Mouse (Mus musculus) right cerebral cortex, postnatal 25 days (tissue): ENCODE measurements at regions not wholly inside any gene's neighbourhood (a gene's known extent, or its start where the extent isn't known, plus 50 kb on each side); places are given as distances from the start of the nearest gene placed in this dataset.
A peak's percentile ranks its signal among the peaks of the same experiment; 100 is the strongest.

Experiments used
- DNase-seq: peaks from one replicate; pipeline ENCODE4 v3.0.0; 2022

DNA sequence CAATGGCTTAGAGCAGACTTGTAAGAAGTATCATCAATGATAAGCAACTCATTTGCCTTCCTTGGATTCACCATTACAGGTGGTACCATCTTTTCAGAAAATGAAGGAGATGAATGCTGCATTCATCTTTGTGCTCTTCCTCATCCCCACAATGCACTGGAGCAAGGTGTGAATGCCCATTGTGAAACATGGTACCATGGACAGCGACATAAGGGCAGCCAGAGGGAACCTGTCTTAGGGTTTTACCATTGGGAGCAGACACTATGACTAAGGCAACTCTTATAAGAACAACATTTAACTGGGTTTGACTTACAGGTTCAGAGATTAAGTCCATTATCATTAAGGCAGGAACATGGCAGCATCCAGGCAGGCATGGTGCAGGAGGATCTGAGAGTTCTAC lies 60.1 kb upstream of the Kcnj6 start:
- no peak for DNase-seq

DNA sequence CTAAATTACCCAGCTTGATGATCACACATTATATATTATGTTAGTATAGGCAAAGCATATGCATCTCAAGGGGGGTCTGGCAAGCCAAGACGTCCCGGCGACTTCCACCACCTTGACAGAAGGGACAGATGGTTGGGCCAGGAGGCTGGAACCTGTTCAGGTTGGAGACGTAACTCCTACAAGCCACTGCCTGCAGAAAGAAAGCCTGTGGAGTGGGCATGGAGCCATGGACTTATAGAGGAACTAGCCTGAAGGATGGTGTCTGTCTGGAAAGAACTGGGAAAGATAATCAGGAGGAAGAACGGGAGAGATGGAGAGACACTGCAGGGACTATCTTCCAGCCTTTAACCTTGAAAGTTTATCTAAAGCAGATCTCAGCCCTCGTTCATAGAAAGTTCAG lies 66.9 kb upstream of the Kcnj6 start:
- DNase-seq, result peak; percentile 11

DNA sequence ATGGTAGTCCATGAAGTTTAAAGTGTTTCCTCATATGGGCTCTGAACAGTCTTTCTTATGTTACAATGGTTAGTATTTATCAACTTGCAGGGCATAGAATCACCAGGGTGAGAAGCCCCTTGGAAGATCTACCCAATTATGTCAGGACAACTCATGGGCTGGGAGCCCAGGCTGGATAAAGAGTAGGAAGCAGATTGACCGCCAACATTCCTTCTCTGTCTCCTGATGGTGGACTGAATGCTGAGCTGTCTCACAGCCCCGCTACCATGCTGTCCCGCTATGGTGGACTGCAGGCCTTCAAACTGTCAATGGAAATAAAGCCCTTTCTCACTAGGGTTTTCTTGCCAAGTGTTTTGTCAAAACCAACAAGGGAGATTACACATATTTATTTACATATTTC lies 69.2 kb upstream of the Kcnj6 start:
- no peak for DNase-seq

DNA sequence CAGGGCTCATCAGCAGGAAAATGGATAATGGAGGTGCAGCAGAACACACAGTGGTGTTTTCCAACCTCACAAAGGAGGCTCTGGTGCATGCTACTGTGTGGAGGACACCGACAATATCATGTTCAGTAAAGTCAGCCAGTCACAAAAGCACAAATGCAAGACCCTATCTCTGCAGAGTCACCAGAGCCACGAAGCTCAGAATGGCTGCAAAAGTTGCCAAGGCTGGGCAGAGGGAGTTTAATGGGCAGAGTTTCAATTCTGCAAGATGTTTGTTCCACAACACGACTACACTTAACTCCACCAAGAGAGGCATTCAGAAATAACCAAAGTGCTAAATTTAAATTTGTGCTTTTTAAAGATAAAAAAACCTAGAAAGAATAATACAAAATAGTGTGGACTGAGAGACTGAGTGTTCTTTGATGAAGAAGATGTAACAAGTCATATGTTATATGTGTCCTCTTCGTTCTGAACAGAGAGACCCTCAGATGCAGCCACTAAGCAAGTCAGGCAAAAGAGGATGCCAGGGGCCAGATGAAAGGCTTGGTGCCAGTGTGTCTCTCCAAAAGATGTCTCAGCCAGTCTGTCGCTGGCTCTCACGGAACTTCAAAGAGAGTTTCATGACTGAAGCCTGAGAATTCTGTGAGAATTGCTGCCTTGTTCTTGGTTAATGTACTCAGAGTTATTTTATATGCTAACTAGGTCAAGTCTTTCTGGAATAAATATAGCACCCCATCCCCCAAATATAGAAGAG lies 95.1 kb upstream of the Kcnj6 start:
- no peak for DNase-seq

DNA sequence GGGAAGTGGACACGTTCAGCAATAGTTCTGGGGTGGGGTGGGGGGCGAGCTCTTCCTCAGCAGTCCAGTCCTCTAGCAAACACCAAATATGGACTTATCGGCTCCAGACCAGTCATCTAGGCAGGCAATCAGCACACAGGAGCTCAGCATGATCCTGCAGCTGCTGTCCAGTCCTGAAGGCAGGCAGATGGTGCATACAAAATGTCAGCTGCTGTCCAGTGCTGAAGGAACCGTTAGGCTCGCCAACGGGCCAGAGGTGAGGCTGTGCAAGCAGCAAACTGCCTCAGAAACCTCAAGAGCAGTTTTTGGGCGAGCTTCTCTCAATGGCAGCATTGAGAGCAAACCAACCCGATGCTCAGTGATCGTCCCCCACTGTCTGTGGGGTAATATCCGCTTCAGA lies 96.3 kb upstream of the Kcnj6 start:
- no peak for DNase-seq

DNA sequence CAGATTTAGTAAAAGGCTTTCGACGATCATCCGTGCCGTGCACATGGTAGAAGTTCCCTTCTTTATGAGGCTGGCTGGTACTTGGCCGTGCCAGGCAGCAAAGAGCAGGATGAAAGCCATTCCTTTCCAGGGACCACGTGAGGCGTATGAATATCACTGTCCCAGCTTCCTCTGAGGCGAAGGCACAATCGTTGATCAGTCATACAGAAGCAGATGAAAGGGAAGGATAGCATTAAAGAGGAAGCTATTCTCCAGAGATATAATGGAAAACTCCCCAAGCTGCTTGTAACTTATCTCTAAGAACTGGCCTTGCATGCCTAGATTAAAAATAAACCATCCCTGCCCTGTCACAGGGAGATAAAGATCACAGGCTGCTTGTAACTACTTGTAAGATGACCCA lies 103.5 kb upstream of the Kcnj6 start:
- DNase-seq, result no peak

DNA sequence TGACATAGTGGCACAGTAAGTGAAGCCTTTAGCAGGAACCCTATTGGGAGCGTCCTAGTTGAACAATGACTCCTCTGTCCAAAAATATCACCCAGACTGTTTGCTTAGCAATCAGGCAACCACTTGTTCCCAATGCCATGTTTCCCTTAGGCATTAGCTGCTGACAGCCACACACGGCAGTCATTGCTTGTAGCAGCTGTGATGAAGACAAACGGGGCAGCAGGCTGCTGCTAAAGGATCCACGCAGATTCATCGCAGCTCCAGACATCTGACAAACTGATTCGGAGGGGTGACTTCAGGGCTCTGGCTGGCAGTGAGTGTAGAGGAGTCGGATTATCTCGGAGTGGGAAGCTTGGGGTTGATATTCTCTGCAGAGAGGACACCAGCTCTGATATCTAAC lies 120.0 kb upstream of the Kcnj6 start:
- DNase-seq, result no peak

DNA sequence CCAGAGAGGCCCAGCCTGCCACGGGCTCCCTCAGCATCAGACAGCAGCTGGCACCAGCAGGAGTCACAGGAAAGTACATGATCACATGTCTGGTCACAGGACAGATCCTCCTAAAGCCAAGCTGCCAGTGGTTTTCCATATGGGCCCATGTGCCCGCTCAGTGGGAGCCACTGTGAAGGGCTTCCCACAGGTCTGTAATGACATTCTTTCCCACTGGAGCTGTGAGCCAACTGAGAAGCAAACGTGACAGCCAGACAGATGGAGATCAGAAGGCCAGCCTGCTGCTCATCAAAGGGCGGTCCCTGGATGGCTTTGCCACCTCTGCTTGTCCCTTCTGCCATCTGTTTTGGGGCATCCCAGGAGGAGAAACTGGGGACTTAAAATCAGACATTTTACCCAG lies 121.8 kb upstream of the Kcnj6 start:
- no peak for DNase-seq

DNA sequence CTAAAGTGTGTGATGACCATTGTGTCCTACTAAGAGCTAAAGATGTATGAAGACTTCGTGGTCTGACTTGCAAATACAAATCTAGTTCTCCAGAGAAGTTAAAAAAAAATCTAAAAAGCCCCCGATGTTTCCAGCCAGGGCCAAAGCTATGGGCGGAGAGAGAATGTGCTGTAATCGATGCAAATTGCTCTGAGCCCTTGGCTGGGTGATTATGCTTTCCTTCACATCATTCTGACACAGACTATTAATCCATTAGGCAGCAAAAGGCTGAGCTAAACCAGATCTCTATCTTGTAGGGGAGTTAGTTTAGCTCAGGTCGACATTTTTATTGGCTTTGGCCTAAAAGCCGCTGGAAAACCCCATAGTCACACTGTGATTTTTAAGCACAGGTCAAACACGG lies 124.5 kb upstream of the Kcnj6 start:
- no peak for DNase-seq

DNA sequence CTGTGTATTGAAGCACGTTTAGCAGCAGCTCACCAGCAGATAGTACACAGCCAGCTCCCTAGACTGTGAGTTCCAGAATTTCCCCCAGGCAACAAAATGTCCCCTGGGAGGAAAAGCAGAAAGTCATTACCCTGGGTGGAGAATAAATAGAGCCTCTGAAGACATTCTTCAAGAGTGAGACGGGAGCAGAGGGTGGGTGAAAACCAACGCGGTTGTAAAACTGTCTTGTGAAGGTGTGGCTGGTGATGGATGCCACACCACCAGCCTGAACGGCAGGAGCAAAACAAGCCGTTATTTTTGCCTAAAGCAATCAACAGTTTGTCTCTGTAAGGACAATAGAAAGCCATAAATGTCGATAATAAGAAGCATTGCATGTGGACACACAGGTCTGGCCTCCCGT lies 129.7 kb upstream of the Kcnj15 start:
- DNase-seq, result no peak

DNA sequence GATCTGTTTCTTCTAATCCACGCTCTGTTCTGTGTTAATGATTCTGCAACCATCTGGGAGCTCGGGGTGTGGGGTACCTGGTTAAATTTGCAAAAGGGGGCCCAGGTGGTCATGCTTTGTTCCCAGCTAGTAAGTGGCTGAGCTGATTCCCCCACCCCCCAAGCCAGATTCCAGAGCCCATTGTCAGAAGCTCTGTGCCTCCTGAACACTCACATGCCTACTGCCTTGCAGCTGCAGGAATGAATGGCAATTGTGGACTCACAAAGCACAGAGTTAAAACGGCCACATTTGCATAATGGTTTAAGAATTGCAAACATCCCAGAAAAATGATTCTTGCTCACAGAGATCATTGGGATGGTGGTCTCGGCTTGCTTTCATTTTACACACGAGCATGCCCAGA lies 125.5 kb upstream of the Kcnj15 start:
- no peak for DNase-seq

DNA sequence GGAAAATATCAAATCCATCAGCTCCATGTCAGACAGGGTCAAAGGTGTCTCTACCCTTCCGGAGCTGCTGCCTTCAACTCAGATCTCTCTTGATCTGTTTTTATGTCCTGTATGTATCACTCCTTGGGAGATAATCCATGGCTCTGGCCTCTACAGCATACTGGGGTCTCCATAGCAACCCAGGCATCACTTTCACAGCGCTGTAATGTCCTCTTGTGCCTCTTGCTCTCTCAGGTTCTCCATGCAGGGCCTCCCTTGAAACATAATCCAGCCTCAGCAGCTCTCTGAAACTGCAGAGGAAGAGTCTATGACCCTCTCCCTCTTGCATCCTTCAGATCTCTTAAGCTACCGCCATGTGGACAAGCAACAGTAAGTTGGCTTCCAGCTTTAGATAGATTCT lies 118.5 kb upstream of the Kcnj15 start:
- no peak for DNase-seq

DNA sequence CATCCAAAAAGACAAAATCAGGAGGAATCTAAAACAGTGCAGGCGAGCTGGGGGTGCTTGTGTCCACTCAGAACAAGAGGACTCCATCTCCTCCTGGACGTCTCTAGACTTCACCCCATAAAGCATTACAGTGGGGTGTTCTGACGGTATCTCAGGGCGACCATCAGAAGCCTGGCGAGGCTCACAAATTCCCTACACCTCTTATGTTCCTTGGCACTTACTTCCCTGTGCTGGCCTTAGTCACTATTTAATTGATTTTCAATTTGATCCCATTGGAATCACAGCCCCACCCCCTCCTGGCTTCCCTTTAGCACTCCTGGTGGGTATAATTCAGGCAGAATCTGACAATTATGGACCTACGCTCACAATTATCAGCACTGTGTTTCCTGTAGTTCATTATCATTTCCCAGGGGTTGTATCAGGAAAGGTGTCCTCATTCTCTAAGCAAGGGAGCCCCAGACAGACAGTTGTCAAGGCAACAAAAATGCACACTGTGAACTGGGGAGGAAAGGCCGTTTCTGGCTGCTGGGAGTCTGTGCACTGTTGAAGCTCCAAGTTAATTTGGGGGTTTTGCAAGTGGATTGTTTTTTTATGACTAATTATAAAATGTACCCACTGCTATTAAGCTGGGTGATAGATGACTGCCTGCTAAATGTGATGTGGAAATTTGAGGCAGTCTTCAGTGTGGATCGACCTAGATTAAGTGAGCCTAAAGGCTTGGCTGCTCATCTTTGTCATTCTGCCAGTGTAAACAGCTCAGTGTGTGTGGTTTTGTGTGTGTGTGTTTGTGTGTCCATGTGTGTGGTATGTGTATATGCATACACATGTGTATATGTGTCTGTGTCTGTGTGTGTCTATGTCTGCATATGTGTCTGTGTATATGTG lies 115.6 kb upstream of the Kcnj15 start:
- DNase-seq, result no peak

DNA sequence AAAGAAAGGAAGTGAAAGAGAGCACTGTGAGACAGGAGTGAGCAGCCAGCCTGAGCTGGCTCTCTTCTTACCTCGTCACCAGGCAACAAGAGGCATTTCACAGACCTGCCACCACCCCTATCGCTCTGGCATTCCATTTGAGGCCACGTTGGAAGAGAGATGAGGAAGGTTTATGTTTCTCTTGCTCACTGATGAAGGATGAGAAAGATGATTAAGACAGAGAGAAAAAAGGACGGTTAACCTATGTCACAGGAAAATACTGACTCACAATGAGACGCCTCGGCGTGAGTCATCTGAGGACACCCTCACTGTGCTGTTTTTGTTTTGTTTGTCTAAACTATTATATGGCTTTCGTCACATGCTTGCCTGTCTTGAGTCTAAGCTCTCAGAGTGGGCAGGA lies 106.9 kb upstream of the Kcnj15 start:
- DNase-seq, result no peak

DNA sequence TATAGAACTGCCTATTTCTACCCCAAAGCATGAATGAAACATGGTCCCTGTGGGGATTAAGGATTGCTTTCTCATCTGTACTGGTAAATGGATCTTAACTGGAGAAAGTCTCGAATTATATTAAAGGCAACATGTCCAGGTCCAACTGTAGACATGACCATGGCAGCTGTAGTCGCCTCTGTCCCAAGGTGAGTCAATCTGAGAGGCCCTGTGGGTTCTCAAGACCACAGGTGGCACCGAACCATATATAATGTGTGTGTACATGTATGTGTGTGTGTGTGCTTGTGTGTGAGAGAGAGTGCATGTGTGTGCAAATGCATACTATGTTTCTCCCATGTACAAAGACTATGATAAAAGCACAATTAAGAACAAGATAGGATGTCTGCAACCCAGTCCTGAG lies 105.9 kb upstream of the Kcnj15 start:
- no peak for DNase-seq

DNA sequence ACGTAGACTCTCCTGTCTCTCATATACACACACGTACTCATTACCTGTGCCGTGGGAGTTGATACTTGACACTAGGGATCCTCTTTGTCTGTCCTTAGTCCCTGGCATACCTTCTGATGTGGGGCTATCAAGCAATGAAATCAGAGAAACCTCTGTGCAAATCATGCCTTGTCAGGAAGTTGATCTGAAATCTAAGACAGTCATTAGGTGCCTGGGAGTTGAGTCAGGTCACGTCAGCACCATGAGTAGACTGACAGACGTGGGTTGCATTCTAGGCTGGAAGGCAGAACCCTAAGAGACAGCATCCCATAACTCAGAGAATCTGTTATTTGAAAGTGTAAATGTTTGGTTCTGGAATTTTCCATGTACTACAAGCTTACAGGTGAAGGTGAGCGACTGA lies 105.4 kb upstream of the Kcnj15 start:
- no peak for DNase-seq

DNA sequence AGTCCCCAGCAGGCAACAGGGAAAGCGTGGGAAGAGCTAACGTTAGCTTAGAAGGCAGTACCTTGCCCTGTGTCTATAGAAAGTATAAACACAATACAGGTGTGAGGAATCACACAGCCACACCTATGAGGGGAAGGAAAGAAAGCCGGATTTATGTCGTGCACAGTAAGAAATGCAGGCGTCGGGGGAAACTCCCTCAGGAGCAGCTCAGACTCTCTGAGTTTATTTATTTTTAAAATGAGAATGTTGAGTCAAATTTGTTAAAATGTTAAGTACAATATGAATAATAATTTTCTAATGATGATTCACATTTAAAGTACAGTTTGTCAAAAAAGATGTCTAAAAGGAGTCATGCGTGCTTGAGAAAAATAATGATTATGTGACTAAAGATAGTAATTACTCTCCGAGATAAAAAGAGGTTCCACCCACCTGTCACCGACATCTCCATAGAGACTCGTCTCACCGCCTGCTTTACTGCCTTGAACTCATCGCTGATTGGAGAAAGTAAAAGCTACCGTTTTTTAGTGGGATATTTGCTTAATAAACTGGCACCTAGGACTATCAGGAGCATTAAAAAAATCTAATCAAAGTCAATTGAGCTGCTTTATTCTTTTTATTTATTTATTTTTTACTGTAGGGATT lies 104.5 kb upstream of the Kcnj15 start:
- DNase-seq, result no peak

DNA sequence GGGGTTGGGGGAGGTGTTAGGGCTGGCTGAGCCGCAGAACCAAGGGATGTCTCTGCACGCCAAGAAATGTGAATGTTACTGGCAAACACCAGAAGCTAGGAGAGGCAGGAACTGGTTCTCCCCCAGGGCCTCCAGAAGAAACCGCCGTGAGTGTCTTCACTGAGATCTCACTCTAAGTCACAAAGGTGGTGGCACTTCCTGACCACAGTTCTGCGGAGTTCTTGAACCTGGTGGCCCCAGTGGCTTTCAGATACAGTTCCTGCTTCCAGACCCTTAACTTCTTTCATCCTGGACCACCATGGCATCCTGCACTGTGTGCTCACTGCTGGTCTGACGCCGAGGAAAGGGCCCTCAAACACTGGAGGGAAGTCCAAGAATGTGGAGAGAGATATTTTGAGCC lies 89.0 kb upstream of the Kcnj15 start:
- DNase-seq, result no peak

DNA sequence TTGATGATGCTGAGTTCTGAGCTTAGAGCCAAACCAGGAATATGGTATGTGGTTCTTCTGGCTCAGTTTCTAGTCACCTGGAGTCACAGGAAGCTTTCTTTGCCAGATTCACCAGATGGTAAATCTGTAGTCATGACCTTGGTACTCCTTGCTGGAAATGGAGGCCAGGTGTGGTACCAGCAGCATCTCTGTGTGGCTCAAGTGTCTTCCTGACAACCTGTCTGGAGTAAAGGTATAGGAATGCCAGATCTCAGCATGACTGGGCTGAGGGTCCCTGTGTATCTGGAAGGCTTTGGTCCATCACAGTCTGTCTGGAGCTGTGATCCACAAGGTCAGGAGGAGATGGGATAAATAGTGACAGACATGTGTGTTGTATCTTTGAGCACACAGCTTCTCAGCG lies 88.0 kb upstream of the Kcnj15 start:
- no peak for DNase-seq

DNA sequence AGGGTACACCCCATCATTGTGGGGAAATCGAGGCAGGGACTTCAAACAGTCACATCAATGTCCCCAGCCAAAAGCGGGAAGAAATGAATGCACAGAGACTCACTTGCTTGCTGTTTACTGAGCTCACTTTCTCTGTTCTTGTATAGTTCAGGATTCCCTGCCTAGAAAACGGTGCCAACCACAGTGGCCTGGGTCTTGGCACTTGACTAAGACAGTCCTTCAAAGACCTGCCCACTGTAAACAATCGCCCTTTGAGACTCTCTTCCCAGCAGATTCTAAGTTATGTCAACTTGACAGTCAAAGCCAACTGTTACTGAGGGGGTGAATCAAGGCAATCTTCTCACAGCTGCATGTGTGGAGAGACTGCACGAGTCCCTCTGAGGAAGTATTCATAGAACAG lies 76.8 kb upstream of the Kcnj15 start:
- DNase-seq, result no peak

DNA sequence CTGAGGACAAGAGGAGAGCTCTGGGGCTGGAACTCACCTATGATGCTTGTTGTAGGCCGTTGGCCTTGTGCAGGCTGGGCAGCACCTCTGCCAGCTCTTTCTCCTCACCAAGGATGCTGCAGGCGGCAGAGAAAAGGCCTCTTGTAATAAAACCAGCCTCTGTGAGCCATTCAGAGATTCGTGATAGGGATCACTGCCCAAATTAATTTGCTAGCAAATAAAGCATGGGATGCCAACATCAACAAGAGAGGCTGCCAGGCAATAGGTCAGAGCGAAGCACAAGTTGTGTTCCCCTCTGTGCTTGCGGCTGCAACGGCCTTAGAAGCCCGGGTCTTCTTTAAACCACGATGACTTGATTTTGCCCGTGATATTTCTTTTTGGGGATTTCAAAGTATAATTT lies 72.0 kb upstream of the Kcnj15 start:
- DNase-seq, result no peak

DNA sequence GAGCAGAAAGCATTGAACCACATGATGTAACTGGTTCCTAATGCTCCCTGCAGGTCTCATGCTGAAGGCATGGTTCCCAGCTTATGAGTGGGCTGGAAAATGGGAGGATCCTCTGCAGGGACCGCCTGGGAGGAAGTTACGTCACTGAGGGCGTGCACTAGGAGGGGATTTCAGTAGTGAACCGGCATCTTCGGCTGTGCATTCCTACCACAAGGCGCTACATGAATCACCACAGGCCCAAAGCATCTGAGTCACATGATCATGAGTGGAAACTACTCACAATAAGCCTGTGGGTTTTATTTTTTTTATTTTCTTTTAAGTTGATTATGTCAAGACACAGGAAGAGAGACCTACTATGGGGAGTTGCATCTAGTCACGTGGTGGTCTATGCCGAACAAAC lies 68.2 kb upstream of the Kcnj15 start:
- DNase-seq, result no peak

DNA sequence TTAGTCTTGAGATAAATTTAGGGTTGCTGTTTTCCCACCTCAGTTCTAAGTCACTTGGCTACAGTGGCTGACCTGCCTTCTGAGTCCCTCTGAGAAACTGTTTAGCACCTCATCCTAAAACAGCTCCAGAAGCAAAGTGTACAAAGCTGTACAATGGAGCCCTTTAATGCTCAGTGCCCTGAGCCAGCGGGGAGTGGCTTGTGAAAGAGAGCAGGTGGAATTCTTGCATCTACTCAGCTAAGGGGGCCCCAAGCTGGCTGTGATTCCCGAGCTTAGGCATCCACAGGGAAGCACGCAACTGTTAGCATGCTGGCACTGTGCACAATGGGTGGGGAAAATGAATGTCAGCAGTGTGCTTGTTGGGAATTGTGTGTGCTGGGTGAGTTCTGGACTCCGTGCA lies 63.2 kb upstream of the Kcnj15 start:
- DNase-seq, result no peak

DNA sequence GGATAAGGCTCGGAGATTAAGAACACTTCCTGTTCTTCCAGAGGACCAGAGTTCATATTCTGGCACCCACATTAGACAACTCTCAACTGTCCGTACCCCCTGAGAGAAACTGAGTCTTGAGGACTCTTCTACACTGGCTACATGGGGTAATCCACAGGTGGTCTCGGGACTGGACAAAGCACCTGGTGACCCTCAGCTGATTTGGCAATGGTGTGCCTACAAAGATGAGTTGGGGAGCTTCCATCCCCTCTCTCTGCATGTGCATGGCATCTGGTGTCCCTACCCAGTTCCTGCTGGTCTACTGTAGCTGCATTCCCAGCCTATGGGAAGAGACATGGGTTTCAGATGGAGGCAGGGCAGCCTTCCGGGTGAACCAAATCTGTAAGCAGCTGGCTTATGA lies 61.2 kb upstream of the Kcnj15 start:
- DNase-seq, result no peak
